Mouse (Mus musculus): ENCODE results near the gene Zic4. TPM values are rescaled to one million over a fixed set of nuclear protein-coding genes. Genes with fewer than 3 reads are reported as not detected.

Gene Zic4
- polyA plus RNA-seq, 3 experiments from 2014 or later = not detected

DNA sequence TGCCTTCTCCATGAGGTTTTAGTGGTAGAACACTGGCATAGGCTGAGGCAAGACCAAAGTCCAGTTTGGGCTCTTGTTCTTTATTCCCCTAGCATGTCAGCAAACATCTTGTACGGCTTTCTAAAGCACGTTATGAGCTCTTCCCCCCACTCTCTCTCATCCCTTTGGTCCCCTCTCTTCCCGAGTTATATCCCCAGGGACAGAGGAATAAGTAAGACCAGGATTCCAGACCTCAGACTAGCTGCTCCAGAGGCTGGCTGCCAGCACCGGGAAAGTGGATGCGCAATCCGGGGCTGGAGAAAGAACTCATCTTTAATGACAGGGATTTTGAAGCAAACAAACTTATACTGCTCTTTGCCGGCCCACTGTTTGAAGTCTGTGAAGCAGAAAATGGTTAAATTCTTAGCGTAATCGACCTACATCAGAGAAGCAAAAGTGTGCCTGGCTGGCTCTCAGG lies 18.3 kb downstream of the Zic4 start:
- ATAC-seq = no peak

DNA sequence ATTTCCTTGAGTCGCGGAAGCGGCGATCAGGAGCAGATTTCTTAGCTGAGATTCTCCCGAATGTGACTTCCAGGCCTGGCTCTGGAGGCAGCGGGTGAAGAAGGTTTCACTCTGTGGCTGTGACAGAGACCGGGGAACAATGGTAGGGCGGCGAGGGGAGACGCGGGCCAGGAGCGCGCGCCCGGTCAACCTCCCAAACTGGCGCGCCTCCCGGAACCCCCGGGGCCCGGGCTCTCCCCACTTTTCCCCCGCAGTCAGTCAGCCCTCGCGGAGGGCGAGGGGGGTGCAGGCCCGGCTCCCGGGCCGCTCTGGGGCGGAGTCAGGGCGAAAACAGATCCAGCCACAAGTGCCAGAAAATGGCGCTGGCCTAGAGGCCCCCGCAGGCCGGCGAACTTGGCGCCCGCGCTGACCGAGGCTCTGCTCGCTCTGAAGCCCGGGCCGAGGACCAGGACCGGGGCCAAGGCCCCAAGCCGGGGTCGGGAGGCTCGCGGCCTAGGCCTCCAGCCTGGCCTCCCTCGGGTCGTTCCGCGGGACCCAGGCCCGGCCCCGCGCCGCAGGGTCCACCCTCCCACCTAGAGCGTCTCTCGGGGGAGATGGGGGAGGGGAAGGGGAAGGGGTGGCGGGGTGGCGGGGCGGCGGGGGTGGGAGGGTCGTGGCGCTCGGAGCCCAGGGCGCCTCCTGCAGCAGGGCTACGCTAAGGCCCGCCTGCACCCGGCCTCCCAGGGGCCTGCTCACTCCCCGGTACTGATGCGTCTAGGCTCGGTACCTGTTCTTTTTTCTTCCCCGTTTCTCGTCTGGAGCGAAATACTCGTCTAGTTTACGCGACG lies 19.3 kb downstream of the Zic4 start:
- ATAC-seq = no peak

DNA sequence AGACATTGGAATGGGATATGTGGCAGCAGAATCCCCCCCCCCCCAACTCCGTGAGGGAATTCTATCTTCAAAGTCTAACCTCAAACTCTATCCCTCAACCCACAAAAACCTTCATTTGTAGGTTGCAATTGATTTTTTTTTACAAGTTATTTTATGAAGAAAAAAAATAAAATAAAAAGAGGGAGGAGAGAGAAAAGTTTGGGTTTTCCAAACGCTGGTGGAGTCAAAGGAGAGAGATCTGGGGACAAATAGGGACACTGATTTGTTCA lies 19.8 kb downstream of the Zic4 start:
- ATAC-seq = no peak

DNA sequence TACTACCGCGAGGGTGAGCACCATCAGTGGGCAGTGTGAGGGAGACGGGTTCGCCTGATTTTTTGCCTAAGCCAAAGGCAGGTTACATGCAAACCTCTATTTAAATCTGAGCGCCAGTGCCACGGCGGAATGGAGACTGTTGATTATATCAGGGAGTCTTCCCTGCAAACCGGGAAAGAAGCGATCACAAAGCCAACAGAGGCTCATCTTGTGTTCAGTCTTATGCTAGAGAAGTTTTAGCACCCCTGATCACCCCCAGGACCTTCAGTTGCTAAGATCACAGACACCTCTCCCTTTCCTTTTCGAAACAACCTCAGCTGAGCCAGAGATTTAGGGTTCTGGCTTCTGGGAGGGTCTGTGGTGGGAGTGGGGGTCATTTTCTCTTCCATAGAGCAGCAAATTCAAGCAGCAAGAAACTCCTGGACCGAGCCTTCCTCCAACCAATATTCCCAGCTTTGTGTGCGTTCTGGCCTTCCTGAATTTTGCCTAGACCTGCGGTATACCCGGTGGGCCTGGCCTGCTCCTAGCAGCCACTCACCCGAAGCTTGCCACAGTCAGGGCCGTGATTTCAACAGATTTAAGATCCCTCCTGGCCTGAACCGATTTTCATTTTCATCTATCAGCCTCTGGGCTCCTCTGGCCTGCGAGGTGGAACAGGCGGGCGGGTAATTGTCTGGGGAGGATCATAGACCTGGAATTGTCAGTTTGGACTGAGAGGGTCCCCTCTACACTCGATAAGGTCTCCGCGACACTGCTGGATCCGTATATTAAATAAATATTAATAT lies 20.4 kb downstream of the Zic4 start:
- ATAC-seq = no peak

DNA sequence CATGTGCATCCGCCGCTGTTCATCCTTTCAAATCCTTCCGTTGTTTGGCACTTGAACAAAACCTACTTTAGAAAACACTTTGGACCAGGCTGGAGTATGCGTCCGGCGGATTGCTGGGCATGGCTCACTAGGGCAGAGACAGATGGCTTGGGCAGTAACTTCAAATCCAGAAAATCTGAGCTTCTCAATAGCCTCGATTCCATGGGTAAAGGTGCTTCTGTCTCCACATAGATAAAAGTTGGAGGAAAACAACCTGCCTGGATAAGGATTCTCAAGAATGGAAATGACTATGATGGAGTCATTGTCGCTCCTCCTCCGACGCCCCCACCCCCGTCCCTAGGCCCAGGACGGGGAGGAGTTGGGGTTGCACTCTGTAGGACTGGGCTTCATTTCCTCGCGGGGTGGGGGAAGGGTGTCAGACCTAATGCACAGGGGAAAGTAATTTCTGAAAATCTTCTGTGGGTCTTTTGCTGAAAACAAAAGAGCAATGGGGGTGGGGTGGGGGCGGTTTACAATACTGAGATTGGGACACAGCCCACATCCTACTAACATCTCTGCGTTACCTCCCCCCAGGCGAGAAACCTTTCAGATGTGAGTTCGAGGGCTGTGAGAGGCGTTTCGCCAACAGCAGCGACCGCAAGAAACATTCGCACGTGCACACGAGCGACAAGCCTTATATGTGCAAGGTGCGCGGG lies 21.4 kb downstream of the Zic4 start:
- ATAC-seq = no peak

DNA sequence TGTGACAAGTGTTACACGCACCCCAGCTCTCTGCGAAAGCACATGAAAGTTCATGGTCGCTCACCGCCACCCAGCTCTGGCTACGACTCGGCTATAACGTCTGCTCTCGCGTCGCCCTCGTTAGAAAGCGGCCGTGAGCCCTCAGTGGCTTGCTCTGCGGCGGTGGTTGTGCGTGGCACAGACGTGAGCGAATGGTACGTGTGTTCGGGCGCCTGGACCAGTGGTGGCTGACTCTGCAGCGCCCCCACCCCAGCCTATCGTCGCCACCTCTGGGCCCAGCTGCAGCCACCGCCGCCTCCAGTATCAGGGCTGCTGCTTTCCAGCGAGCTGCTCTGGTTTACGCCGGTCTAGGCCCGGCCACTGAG lies 21.9 kb downstream of the Zic4 start:
- no peak for ATAC-seq

DNA sequence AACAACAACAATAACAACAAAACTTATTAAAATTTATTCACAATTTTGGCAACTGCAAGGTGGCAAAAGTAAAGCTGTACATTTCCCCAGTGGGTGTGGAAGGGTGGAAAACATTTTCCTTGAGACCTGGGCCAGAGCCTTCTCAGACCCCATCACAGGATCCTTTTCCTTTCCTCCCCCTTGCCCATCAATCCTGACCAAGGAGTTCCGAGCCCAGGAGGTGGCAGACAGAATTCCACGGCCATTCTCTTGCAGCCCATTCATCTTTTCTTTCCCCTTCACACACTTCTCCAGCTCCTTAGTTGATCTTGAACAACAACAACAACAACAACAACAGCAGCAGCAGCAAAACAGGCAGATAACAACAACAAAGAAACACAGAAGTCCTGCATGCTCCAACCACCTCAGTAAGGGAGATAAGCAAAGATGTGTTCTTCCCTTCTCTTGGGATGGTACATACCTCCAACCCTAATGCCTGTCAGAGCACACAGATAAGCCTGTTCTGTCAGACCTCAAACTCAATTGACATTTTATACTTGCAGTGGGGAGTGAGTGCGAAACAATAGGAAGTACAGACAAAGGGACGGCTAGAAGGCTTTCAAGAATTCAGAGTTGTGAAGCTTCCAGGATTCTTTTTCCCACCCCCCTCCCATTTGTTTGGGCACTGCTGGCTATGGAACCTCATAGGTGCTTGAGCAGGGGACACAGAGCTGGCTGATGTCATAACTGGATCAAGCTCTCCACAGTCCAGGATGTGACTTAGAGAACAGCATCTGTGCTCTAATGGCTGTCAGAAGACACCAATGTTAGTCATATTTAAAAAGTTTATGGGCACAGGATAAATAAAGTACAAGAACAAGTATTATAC lies 22.7 kb downstream of the Zic4 start:
- no peak for ATAC-seq

DNA sequence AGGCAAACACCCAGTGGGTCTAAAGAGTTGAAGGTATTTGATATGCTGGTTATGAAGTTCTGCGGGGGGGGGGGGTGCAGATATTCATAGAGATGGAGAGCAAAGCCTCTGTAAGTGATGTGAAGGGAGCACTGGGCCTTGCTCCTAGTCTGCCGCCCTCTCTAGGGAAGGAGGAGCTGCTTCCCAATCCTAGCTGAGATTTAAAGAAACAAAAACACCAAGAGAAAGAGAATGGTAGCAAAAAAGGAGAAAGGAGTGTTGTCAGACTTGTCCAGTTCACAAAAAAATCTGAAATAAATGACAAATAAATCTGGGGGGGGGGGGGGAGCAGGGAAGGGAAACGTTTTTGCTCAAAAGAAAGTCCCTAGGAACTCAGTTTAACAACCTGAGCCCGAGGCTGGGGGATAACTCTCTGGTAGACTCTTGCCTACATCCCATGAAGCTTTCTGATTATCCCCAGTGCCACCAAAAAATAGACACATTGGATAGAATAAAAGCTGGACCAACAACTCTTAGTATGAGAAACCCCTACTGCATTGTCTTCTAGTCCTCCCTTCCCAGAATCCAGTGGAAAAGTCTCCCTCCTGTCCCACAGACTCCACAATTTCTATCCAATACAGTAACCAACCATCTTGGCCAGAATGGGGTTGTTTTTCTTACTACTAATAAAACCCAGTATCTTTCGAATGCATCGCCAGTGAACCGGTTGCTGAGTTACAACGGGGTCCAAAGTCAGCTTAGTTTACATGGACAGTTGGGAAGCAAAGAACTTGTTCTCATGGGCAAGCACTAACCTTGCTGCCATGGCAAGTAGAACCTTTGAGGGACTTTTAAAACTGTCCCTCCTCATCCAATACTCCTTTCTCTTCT lies 23.6 kb downstream of the Zic4 start:
- no peak for ATAC-seq

DNA sequence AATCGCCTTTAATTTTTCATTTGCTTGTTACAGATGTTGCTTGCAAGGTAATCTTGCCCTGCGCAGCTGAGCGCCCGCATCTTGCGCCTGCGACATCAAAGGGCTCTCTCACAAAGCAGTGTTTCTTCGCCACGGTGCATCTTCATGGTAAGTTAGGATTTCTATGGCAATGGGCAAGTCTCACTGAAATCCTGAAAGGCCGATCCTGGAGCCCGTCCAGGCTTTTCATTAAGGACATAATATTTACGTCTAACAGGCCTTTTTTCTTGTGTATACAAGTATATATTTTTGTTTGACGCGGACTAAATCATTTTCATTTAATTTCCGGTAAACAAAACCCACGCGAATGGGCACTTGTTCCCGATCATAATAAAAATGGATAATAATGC lies 24.3 kb downstream of the Zic4 start:
- ATAC-seq = no peak

DNA sequence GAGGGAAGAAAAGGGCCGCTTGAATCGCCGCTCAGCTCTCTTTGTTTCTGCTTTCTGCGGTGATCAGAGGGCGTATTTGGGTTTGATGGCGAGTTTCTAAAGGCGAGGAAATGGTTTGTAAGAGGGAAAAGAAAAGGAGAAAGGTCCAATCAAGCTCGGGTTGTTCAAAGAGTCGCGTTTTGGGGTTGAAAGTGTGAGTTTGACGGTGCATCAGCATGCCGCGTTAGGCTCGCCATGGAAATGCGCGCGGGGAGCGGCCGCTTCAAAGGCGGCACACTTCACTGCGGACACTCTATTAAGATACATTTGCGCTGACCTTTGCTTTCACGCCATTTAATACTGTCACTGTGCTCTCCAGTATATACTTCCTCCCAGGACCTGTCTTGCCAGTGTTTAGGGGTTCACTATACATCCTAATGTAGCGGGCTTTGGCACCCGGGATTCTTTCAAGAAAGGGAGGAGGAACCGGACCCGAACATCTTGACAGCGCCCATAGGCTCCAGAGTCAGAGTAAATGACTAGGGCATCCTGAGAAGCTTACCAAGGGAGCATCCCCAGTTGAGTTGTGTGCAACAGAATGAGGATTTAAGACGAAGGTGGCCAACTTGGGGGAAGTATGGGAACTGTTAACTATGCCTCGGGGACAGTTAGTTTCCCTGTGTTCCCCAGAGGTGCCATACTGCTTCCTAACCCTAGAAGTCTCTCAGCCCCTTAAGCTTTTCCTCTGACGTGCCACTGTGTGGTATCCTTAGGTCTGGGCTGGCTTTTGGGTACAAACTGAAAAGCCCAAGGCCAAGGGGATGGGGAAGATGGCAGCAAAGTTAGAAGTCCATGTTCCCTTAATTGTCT lies 24.9 kb downstream of the Zic4 start:
- no peak for ATAC-seq

DNA sequence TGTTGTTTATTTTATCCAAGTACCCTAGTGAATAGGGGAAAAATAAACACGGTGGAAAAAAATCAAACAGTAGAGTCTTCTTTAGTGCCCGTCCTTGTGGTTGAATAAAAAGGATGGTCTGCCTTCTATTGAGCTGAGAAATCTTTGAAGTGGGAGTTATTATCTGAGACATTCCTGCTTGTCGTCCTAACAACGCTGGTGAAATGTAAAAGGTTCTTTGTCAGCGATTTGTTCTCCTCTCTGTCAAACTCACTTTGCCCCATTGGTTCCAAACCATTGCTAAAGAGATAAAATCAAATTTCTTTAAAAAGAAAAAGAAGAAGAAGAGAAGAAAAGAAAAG lies 25.5 kb downstream of the Zic4 start:
- ATAC-seq = no peak

DNA sequence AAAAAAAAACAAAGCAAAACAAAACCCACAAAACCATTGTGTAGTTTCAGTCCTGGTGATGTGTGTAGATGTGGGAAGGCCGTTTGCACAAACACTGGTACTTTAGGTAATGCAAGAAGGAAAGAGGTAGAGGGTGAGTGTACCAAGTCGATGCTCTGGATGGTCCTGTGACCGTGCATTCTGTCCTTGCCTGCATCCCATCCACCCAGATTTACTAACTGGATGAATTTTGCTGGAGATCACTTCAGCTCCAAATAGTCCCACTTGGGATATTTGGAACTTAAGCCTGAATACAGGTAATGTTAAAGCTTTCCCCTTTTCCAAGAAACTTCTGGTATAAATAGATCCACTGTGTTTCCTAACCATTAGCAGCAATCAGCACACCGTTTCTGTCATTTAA lies 26.0 kb downstream of the Zic4 start:
- no peak for ATAC-seq

DNA sequence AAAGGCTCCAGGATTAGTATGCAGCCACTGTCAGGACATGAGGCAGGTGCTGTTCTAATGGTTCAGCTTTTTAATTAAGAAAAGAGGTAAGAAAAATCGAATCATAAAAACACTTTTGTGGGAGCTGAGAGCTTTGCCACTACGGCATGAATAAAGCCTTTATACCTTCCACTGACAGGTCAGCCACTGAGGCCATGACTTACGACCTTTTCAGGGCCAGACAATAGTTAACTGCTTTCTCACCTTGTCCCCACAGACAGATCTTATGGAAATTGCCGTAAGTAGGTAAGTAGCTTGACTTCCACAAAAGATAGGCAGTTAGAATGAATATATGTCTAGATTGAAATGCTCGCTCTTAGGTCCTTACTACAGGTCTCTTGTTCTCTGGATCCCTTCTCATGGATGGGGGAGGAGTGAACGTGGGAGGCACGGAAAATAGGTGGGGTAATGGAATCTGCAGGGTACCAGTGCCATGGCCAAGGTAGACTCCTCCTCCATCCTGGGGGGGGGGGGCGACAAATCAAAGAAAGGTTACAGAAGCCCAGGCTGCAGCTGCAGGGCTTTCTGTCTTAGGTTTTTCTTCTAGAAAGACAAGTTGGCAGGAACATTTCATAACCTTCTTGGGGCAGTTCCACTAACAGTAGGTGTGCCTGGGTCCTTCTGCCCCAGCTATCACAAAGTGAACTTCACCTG lies 31.3 kb downstream of the Zic4 start:
- ATAC-seq = no peak

DNA sequence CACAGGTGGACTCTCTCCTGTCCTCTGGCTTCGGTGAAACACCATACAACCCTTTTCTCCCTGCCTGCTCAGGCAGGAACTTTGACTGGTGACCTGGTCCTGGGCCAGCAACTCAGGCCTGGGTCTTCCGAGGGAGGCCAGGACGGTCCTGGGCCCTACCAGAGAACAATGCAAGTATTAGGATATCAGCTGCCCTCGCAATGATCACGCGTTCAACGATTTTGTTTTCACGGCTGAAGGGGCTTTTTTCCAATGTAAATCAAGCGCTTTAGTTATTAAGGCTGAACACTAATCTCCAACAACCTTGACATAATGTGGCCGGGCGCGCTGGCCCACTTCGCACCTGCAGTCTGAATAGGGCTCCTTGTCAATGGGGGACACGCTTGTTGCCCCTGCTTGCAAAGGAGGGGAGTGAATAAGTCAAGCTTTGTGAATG lies 32.0 kb downstream of the Zic4 start:
- no peak for ATAC-seq

DNA sequence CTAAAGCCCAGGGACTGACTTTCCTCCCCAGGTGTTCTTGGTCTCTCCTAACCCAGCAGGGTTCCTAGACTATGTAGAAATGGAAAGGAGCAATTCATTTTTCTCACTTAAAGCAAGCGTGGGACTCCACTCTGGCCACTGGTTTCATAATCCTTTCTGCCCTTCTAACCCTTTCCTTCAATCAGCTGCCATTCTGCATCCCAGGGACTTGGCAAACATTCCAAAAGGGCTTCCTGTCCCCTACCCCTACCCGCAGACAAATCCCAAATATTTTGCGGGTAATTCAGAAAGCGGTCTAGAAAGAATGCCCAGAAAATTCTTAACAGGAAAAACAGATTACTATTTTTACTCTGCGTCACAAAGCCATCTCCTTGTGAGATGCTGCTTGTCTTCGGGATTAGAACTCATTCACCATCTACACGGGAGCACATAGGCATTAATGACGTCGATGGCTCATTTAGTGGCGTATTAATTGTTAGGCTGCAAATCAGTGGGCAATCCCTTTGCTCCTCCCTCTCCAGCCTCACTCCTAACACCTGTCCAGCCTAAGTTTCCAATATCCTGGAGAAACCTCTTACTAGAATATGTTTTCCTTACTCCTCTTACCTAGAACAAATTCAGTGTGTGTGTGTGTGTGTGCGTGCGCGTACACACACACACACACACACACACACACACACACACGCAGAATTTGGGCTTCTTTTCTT lies 33.0 kb downstream of the Zic4 start:
- no peak for ATAC-seq

DNA sequence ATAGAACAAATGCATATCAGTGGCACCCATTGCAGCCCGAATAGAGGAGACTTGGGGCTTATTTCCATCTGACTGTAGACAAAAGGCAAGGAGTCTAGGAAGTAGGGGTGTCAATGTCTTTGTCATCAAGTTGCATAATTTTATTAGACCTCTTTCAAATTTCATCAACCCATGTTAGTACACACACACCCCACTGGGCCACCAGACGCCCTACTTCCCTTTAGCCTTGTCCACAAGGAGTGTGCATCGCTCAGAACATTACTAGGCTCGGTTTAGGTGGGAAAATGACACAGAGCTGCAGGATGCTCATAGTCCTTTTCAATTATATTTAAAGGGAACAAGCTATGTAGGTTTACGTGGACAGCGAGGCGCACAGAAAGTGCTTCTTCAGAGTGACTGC lies 37.8 kb downstream of the Zic4 start:
- no peak for ATAC-seq

DNA sequence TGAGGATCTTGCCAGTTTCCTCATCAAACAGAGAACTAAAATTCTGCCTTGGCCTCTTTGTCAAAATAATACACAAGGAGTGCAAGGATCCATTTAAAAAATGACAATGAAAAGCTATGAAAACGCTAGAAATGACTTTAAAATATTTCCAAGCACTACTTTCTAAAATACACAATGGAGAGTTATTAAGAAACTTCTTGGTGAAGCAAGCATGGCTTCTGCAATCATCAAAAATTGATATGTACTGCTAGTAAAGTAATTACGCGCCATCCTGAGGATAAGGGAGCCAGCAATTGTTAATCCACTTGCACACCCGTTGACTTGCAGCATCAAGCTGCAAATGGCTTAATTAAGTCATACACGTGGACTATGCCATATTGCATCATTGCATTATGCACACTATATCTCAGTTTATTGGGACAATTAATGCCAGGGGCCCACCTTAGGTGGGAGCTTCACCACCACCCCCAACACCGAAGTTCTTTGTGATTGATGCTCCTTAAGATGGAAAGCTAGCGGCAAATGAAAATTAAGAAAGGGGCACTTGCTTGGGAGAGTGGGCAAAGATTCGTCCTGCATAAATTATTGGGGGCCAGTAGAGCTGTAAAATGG lies 38.4 kb downstream of the Zic4 start:
- ATAC-seq = no peak

DNA sequence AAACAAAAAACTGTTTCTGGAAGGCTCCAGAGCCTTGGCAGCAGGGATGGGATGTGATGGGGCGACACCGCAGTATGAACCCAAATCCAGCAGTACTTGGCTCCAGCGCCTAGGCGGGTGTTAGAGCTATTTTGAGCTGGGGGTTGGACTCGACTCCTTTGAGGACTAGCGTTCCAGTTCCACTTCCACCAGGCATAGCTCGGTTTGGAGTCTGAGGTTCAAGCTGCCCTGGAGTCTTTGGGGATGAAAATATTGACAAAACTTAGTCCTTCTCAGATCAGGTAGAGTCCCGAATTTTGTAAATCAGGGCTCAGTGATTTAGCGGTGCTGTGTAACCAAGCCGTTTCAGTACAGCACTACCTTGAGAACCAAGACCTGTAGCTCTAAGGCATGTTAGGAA lies 39.3 kb downstream of the Zic4 start:
- no peak for ATAC-seq

DNA sequence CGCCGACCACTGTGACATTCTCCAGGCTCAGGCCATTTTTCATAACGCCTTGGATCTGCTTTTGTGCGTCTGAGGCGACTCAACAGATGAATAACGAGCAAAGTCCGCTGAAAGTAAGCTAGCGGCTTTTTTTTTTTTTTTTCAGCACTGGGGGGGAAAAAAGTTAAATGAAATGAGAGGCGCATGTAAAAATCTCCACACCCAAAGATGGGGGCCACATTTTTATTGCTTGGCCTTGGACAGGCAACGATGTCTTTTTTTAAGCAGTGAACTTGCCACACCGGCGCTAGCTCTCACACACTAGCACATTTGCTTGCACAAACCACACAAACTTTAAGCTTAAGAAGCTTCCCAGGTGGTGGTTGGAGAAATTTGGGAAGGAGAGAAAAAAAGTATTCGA lies 42.0 kb downstream of the Zic4 start:
- no peak for ATAC-seq

Data from inflammation-experienced regulatory T-cells, adult 6 months (primary cell).